Mouse (Mus musculus) 416B (cell line): ENCODE measurements at regions not wholly inside any gene's neighbourhood (a gene's known extent, or its start where the extent isn't known, plus 50 kb on each side); places are given as distances from the start of the nearest gene placed in this dataset.

Experiments used
- DNase-seq: peaks from one replicate; pipeline ENCODE4 v3.0.0; 2011; ENCODE audit warnings: low read depth

- no peak for DNase-seq
Observed at GRCm38 (mm10) chr14:105572036-105572891, 313.9 kb downstream of the Ndfip2 start.

- no peak for DNase-seq
Observed at GRCm38 (mm10) chr14:105570156-105570555, 311.8 kb downstream of the Ndfip2 start.

GRCm38 (mm10) chr14:105565827-105566226 lies 307.5 kb downstream of the Ndfip2 start:
- no peak for DNase-seq

- DNase-seq = no peak
Observed at GRCm38 (mm10) chr14:105562843-105563242, 304.5 kb downstream of the Ndfip2 start.

GRCm38 (mm10) chr14:105556813-105557212 lies 298.4 kb downstream of the Ndfip2 start:
- peak; percentile 51 for DNase-seq

- DNase-seq = no peak
Observed at GRCm38 (mm10) chr14:105544066-105544465, 285.7 kb downstream of the Ndfip2 start.

GRCm38 (mm10) chr14:105542486-105543145 lies 284.2 kb downstream of the Ndfip2 start:
- no peak for DNase-seq

- DNase-seq = no peak
Observed at GRCm38 (mm10) chr14:105542090-105542485, 283.7 kb downstream of the Ndfip2 start.

- DNase-seq = no peak
Observed at GRCm38 (mm10) chr14:105532168-105532745, 273.9 kb downstream of the Ndfip2 start.

- DNase-seq = no peak
Observed at GRCm38 (mm10) chr14:105528107-105528506, 269.7 kb downstream of the Ndfip2 start.

- no peak for DNase-seq
Observed at GRCm38 (mm10) chr14:105523849-105524248, 265.5 kb downstream of the Ndfip2 start.

- DNase-seq = peak; percentile 2
Observed at GRCm38 (mm10) chr14:105522279-105522678, 263.9 kb downstream of the Ndfip2 start.

GRCm38 (mm10) chr14:105518706-105519105 lies 260.3 kb downstream of the Ndfip2 start:
- DNase-seq = no peak

GRCm38 (mm10) chr14:105514413-105514812 lies 256.0 kb downstream of the Ndfip2 start:
- no peak for DNase-seq

- no peak for DNase-seq
Observed at GRCm38 (mm10) chr14:105512914-105513677, 254.7 kb downstream of the Ndfip2 start.

GRCm38 (mm10) chr14:105511826-105512225 lies 253.5 kb downstream of the Ndfip2 start:
- no peak for DNase-seq

GRCm38 (mm10) chr14:105511135-105511534 lies 252.8 kb downstream of the Ndfip2 start:
- DNase-seq = no peak

GRCm38 (mm10) chr14:105505261-105505660 lies 246.9 kb downstream of the Ndfip2 start:
- no peak for DNase-seq

- no peak for DNase-seq
Observed at GRCm38 (mm10) chr14:105504376-105504775, 246.0 kb downstream of the Ndfip2 start.

GRCm38 (mm10) chr14:105503806-105504205 lies 245.4 kb downstream of the Ndfip2 start:
- DNase-seq = no peak

GRCm38 (mm10) chr14:105502633-105502975 lies 244.2 kb downstream of the Ndfip2 start:
- no peak for DNase-seq
